13 mouse cellular contexts compared by ENCODE assay signal in the genomic region with DNA sequence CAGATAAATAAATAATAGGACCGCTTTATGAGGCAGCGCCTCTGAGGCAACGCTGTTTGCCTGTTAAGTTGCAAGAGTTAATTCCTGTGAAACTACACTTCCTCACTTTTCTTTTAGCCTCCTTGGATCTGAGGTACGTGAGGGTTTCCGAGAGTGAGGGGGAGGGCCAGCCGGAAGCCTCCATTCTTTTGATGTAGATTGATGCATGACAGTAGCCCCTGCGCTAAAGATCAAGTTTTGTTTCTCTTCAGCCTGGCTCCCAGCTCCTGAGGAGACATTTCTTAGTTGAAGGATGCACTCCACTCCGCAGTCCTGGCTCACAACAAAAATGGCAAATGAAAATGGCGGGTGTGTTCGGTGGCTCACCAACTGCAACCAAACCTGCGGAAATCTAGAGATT.
A peak's percentile ranks its signal among the peaks of the same experiment; 100 is the strongest.
DNase-seq lines count a peak whose midpoint lies in the region; ATAC-seq lines count a peak whose summit lies in the region.
"Had no signal": no experiment of that assay in that cellular context is flagged by ENCODE, and none has a peak within 500 bp of the region (broad histone marks: within the 10 kb centered on the region; RNA-seq: fewer than 3 reads in every experiment).

No protein-coding gene starts in this region.

- H3K9ac ChIP-seq in kidney, embryonic 14.5 days (ENCODE audit: low read depth, low read length), result no peak overlapping the region
- H3K9ac ChIP-seq in limb, embryonic 13.5 days, result no peak overlapping the region
- H3K9ac ChIP-seq in neural tube, embryonic 12.5 days, result no peak overlapping the region
- H3K9ac ChIP-seq in liver, embryonic 11.5 days (ENCODE audit: low read depth, low read length), result no peak overlapping the region
- H3K9ac ChIP-seq: embryonic facial prominence, embryonic 12.5 days; forebrain, embryonic 12.5 days had no signal

- ATAC-seq in kidney, embryonic 14.5 days (ENCODE audit: low FRiP score, low TSS enrichment), result peak; percentile 76; the same call in 1 of the 2 replicates
- ATAC-seq in limb, embryonic 13.5 days (ENCODE audit: low FRiP score, low read depth), result no peak
- no peak for ATAC-seq in neural tube, embryonic 12.5 days (ENCODE audit: low FRiP score, low read depth)
- ATAC-seq in liver, embryonic 11.5 days (replicated peaks; ENCODE audit: low FRiP score), result no peak

- H3K27me3 ChIP-seq in kidney, embryonic 14.5 days (ENCODE audit: control insufficient read depth, insufficient read depth, low read length), result no peaks in the 10 kb centered on the region
- no peaks in the 10 kb centered on the region for H3K27me3 ChIP-seq in limb, embryonic 13.5 days
- no peaks in the 10 kb centered on the region for H3K27me3 ChIP-seq in neural tube, embryonic 12.5 days (replicated peaks)
- H3K27me3 ChIP-seq in liver, embryonic 11.5 days (replicated peaks; ENCODE audit: control insufficient read depth, insufficient read depth, low read length), result no peaks in the 10 kb centered on the region
- H3K27me3 ChIP-seq: embryonic facial prominence, embryonic 12.5 days had no signal

- DNase-seq in kidney, adult 8-10 months, result no peak
- DNase-seq in embryo, embryonic 11 days, result peak; percentile 27
- DNase-seq in left cerebral cortex, adult 9 months (ENCODE audit: low spot score in 2 of 2), result no peak
- DNase-seq in liver, embryonic 11.5 days (ENCODE audit: low spot score), result no peak
- DNase-seq: lung, postnatal 14 days; thymus, postnatal 36 days had no signal

- H3K36me3 ChIP-seq in kidney, embryonic 14.5 days (ENCODE audit: control insufficient read depth, insufficient read depth, low read length), result no peaks in the 10 kb centered on the region
- no peaks in the 10 kb centered on the region for H3K36me3 ChIP-seq in limb, embryonic 13.5 days
- H3K36me3 ChIP-seq in neural tube, embryonic 12.5 days, result no peaks in the 10 kb centered on the region
- H3K36me3 ChIP-seq in liver, embryonic 11.5 days (ENCODE audit: control insufficient read depth, insufficient read depth, low read length), result no peaks in the 10 kb centered on the region
- H3K36me3 ChIP-seq: embryonic facial prominence, embryonic 12.5 days; forebrain, embryonic 12.5 days; heart, embryonic 10.5 days had no signal

- 22% methylated on average over 11 of the region's 11 CpGs for WGBS in kidney, embryonic 14.5 days
- 37% methylated on average over 11 of the region's 11 CpGs for WGBS in limb, embryonic 13.5 days
- 25% methylated on average over 11 of the region's 11 CpGs for WGBS in neural tube, embryonic 12.5 days
- WGBS in liver, embryonic 11.5 days, result 65% methylated on average over 11 of the region's 11 CpGs

- no peak overlapping the region for H3K4me3 ChIP-seq in kidney, embryonic 14.5 days (ENCODE audit: low read length)
- no peak overlapping the region for H3K4me3 ChIP-seq in limb, embryonic 13.5 days
- no peak overlapping the region for H3K4me3 ChIP-seq in neural tube, embryonic 12.5 days
- H3K4me3 ChIP-seq in liver, embryonic 11.5 days (ENCODE audit: low read depth, low read length), result no peak overlapping the region
- H3K4me3 ChIP-seq: embryonic facial prominence, embryonic 12.5 days; forebrain, embryonic 12.5 days; heart, embryonic 10.5 days; layer of hippocampus, adult 2 months had no signal

- peaks cover 12% of the 10 kb centered on the region; the same call in 1 of the 2 replicates for H3K4me1 ChIP-seq in kidney, embryonic 14.5 days (ENCODE audit: control insufficient read depth, insufficient read depth, low read length)
- H3K4me1 ChIP-seq in limb, embryonic 13.5 days, result peaks cover 29% of the 10 kb centered on the region
- H3K4me1 ChIP-seq in neural tube, embryonic 12.5 days, result peaks cover 26% of the 10 kb centered on the region
- H3K4me1 ChIP-seq in liver, embryonic 11.5 days (replicated peaks; ENCODE audit: control insufficient read depth, insufficient read depth, low read length), result no peaks in the 10 kb centered on the region

- peak overlapping the region; percentile 26; the same call in 1 of the 2 replicates for H3K4me2 ChIP-seq in kidney, embryonic 14.5 days (replicated peaks; ENCODE audit: low read depth, low read length)
- peak overlapping the region; percentile 19; the same call in 1 of the 2 replicates for H3K4me2 ChIP-seq in limb, embryonic 13.5 days (replicated peaks)
- H3K4me2 ChIP-seq in neural tube, embryonic 12.5 days (replicated peaks), result peak overlapping the region; percentile 30; the same call in 1 of the 2 replicates
- no peak overlapping the region for H3K4me2 ChIP-seq in liver, embryonic 11.5 days
- H3K4me2 ChIP-seq: embryonic facial prominence, embryonic 12.5 days; forebrain, embryonic 12.5 days had no signal

- no peaks in the 10 kb centered on the region for H3K9me3 ChIP-seq in kidney, embryonic 14.5 days (ENCODE audit: control insufficient read depth, low read length)
- no peaks in the 10 kb centered on the region for H3K9me3 ChIP-seq in limb, embryonic 13.5 days
- H3K9me3 ChIP-seq in neural tube, embryonic 12.5 days, result no peaks in the 10 kb centered on the region
- H3K9me3 ChIP-seq in liver, embryonic 11.5 days (ENCODE audit: control insufficient read depth, low read length), result no peaks in the 10 kb centered on the region
- H3K9me3 ChIP-seq: embryonic facial prominence, embryonic 12.5 days; forebrain, embryonic 12.5 days; heart, embryonic 10.5 days had no signal

- no peak overlapping the region for H3K27ac ChIP-seq in kidney, embryonic 14.5 days (ENCODE audit: low read depth, low read length)
- no peak overlapping the region for H3K27ac ChIP-seq in limb, embryonic 13.5 days
- H3K27ac ChIP-seq in neural tube, embryonic 12.5 days, result no peak overlapping the region
- no peak overlapping the region for H3K27ac ChIP-seq in liver, embryonic 11.5 days (ENCODE audit: low read depth, low read length)
- H3K27ac ChIP-seq: embryonic facial prominence, embryonic 12.5 days; layer of hippocampus, adult 2 months had no signal
